Mouse (Mus musculus) liver, embryonic 14.5 days (tissue): ENCODE results near the gene Add3. TPM values are rescaled to one million over a fixed set of nuclear protein-coding genes. Genes with fewer than 3 reads are reported as not detected.
A peak's percentile ranks its signal among the peaks of the same experiment; 100 is the strongest.

Experiments used
- ATAC-seq: fragments of 200-750 bp; cut with Nextera tagmentation; 2 replicates; pipeline ENCODE4 v1.8.0; 2017; ENCODE audit warnings: moderate number of reproducible peaks, mild to moderate bottlenecking, moderate library complexity; ENCODE audit not compliant: insufficient read depth
- DNase-seq, 3 experiments: peaks; one replicate each; pipeline ENCODE4 v3.0.0-alpha.2; 2012 to 2013; ENCODE audit warnings: low read depth in 3 of 3, low spot score in 3 of 3
- H3K27ac ChIP-seq: fragments of 300-500 bp; sonication (generic); 2 replicates; pipeline ENCODE4 v1.5.1; 2014; ENCODE audit warnings: moderate library complexity, mild to moderate bottlenecking, control low read depth, inconsistent platforms
- H3K27me3 ChIP-seq: fragments of 300-500 bp; sonication (generic); 2 replicates; pipeline ENCODE4 v1.6.1; 2014; ENCODE audit warnings: mild to moderate bottlenecking, low read length, moderate library complexity; ENCODE audit not compliant: control insufficient read depth, insufficient read depth
- H3K36me3 ChIP-seq: fragments of 300-500 bp; sonication (generic); replicated peaks from 2 replicates; pipeline ENCODE4 v1.6.1; 2014; ENCODE audit warnings: low read depth; ENCODE audit not compliant: control insufficient read depth, insufficient read depth
- H3K4me1 ChIP-seq, 2 experiments: fragments of 200-500 bp in 1 of 2; fragments of 300-500 bp in 1 of 2; sonication (generic) in 1 of 2; replicated peaks; 2 replicates each; pipeline ENCODE4 v1.6.1; 2012 to 2014; ENCODE audit warnings: antibody characterized with exemption in 1 of 2, inconsistent platforms in 1 of 2, low read length in 1 of 2; ENCODE audit not compliant: control insufficient read depth in 2 of 2, insufficient read depth in 2 of 2
- H3K4me2 ChIP-seq: fragments of 300-500 bp; sonication (generic); 2 replicates; pipeline ENCODE4 v1.6.1; 2014; ENCODE audit warnings: low read depth, mild to moderate bottlenecking, control low read depth, moderate library complexity
- H3K4me3 ChIP-seq, 2 experiments: fragments of 200-500 bp in 1 of 2; fragments of 300-500 bp in 1 of 2; sonication (generic) in 1 of 2; 2 replicates each; pipeline ENCODE4 v1.5.1; 2012 to 2014; ENCODE audit warnings: low read depth in 2 of 2, low read length in 2 of 2, mild to moderate bottlenecking in 2 of 2, control low read depth in 1 of 2, inconsistent platforms in 1 of 2, moderate library complexity in 1 of 2; ENCODE audit not compliant: insufficient read depth in 1 of 2
- H3K9ac ChIP-seq: fragments of 300-500 bp; sonication (generic); replicated peaks from 2 replicates; pipeline ENCODE4 v1.6.1; 2014; ENCODE audit warnings: mild to moderate bottlenecking, control low read depth, moderate library complexity
- H3K9me3 ChIP-seq: fragments of 300-500 bp; sonication (generic); 2 replicates; pipeline ENCODE4 v1.6.1; 2016; ENCODE audit warnings: low read length, mixed read lengths; ENCODE audit not compliant: control insufficient read depth
- CTCF ChIP-seq: IDR thresholded peaks from 2 replicates; pipeline ENCODE4 v1.5.1; 2016; ENCODE audit warnings: antibody characterized with exemption, low read depth, control low read depth
- EP300 ChIP-seq: IDR thresholded peaks from 2 replicates; pipeline ENCODE4 v1.6.1; 2016; ENCODE audit warnings: antibody characterized with exemption, low read depth
- WGBS: fragments of 180-500 bp; shearing (Covaris S2); extraction: QIAGEN DNeasy Blood & Tissue Kit; methylation state at CpG from one replicate; pipeline ENCODE4 v1.1.7; 2014; ENCODE audit not compliant: insufficient replicate concordance; 5-methylcytosine and 5-hydroxymethylcytosine counted together
- polyA plus RNA-seq, 2 experiments: library from polyadenylated mRNA; depleted of rRNA in 1 of 2; stranded (reverse) in 1 of 2; unstranded in 1 of 2; fragments of >200 nt; fragmentation: Nextera tagmentation in 1 of 2; extraction: Ambion mirVana in 1 of 2; gene quantifications; 2 replicates each; pipeline versions ENCODE4 v1.2.1 to v1.2.3; 2012 to 2014

The Add3 gene
- polyA plus RNA-seq, 2 experiments = 12.7 to 21.7 TPM

GRCm38 (mm10) chr19:53130399-53131175, 9.7 kb upstream of the Add3 start:
- H3K4me3 ChIP-seq = no peak overlapping the region
- ATAC-seq = no peak
- H3K9ac ChIP-seq = no peak overlapping the region
- peaks cover 29 to 41% of the 10 kb centered on the region in 2 experiments for H3K4me1 ChIP-seq
- H3K27me3 ChIP-seq = no peaks in the 10 kb centered on the region; the same call in 1 of the 2 replicates
- no peaks in the 10 kb centered on the region for H3K36me3 ChIP-seq
- WGBS = 66% methylated on average over 16 of the region's 16 CpGs
- no peaks in the 10 kb centered on the region for H3K9me3 ChIP-seq
- no peak overlapping the region for H3K27ac ChIP-seq
- no peak for DNase-seq
- no peak overlapping the region for H3K4me2 ChIP-seq
- TF ChIP-seq EP300 = no peak
- TF ChIP-seq CTCF = no peak

GRCm38 (mm10) chr19:53132471-53132870, 7.8 kb upstream of the Add3 start:
- TF ChIP-seq EP300 = no peak
- ATAC-seq = no peak
- no peak for DNase-seq
- no peak overlapping the region for H3K4me3 ChIP-seq
- H3K4me1 ChIP-seq = peaks cover 15 to 25% of the 10 kb centered on the region in 2 experiments
- H3K27me3 ChIP-seq = no peaks in the 10 kb centered on the region; the same call in 1 of the 2 replicates
- WGBS = 70% methylated on average over 10 of the region's 10 CpGs
- H3K27ac ChIP-seq = no peak overlapping the region
- H3K9me3 ChIP-seq = no peaks in the 10 kb centered on the region
- no peak overlapping the region for H3K9ac ChIP-seq
- H3K4me2 ChIP-seq = no peak overlapping the region
- H3K36me3 ChIP-seq = no peaks in the 10 kb centered on the region

GRCm38 (mm10) chr19:53136336-53137090, 3.7 kb upstream of the Add3 start:
- Histone ChIP-seq H3K4me1 (peaks cover 6 to 8% of the 10 kb centered on the region in 2 experiments), H3K27me3 (no peaks in the 10 kb centered on the region), H3K9ac (no peak overlapping the region), H3K36me3 (no peaks in the 10 kb centered on the region), H3K27ac (no peak overlapping the region), H3K9me3 (no peaks in the 10 kb centered on the region), H3K4me2 (no peak overlapping the region), H3K4me3 (no peak overlapping the region)
- TF ChIP-seq CTCF (no peak), EP300 (no peak)
- no peak for DNase-seq
- WGBS = 71% methylated on average over 13 of the region's 13 CpGs
- ATAC-seq = no peak

GRCm38 (mm10) chr19:53137116-53137670, 3.0 kb upstream of the Add3 start:
- ATAC-seq = no peak
- no peak overlapping the region for H3K27ac ChIP-seq

GRCm38 (mm10) chr19:53140804-53141250, 584 bp downstream of the Add3 start:
- 2% methylated on average over 6 of the region's 6 CpGs for WGBS
- ATAC-seq (no peak), DNase-seq (no peak)
- Histone ChIP-seq H3K9ac (peak overlapping the region; percentile 45), H3K27me3 (no peaks in the 10 kb centered on the region), H3K4me1 (peaks cover 12 to 17% of the 10 kb centered on the region in 2 experiments), H3K27ac (peak overlapping the region; percentile 21), H3K4me3 (peak overlapping the region; percentile 88 to 94), H3K4me2 (peak overlapping the region; percentile 100), H3K9me3 (no peaks in the 10 kb centered on the region), H3K36me3 (no peaks in the 10 kb centered on the region)
- no peak for TF ChIP-seq CTCF
- no peak for TF ChIP-seq EP300

More at GRCm38 (mm10) chr19:53137116-53137670, 3.0 kb upstream of the Add3 start:
- H3K9me3 ChIP-seq = no peaks in the 10 kb centered on the region
- DNase-seq = no peak
- H3K4me2 ChIP-seq = no peak overlapping the region
- no peak for TF ChIP-seq CTCF
- no peak for TF ChIP-seq EP300
- 53% methylated on average over 4 of the region's 4 CpGs for WGBS
- H3K9ac ChIP-seq = no peak overlapping the region
- no peaks in the 10 kb centered on the region for H3K36me3 ChIP-seq
- H3K4me1 ChIP-seq = peaks cover 12 to 13% of the 10 kb centered on the region in 2 experiments
- H3K27me3 ChIP-seq = no peaks in the 10 kb centered on the region
- no peak overlapping the region for H3K4me3 ChIP-seq
